Mouse (Mus musculus): Measurements from ENCODE around the gene Ifitm6.
"Not testable (repeated sequence)": the region's sequence is repeated elsewhere in the genome, so short reads cannot be mapped to it uniquely, and the experiment has no call there.

Ifitm6 gene

DNA sequence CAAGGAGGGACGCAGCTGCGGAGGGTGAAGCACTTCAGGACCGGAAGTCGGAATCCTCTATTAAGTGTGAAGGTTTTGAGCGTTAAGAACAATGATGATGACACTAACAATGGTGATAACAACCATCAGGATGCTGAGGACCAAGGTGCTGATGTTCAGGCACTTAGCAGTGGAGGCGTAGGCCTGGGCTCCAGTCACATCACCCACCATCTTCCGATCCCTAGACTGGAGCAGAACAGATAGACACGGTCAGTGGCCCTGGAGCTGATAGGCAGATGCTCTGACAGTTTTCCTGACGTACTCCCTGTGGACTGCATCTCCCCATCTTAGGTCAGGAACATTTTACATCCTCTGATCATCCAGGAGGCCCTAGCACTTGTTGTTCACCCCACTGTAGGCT is 8.1 kb downstream of the Ifitm6 start:
- intact Hi-C loops (cut with DNase I) = loop anchor here (1.0 to 5.0 kb wide), 4 partner anchors 37 to 102 kb away; partner anchors contain the start of genes Gm45717 and Ifitm2

DNA sequence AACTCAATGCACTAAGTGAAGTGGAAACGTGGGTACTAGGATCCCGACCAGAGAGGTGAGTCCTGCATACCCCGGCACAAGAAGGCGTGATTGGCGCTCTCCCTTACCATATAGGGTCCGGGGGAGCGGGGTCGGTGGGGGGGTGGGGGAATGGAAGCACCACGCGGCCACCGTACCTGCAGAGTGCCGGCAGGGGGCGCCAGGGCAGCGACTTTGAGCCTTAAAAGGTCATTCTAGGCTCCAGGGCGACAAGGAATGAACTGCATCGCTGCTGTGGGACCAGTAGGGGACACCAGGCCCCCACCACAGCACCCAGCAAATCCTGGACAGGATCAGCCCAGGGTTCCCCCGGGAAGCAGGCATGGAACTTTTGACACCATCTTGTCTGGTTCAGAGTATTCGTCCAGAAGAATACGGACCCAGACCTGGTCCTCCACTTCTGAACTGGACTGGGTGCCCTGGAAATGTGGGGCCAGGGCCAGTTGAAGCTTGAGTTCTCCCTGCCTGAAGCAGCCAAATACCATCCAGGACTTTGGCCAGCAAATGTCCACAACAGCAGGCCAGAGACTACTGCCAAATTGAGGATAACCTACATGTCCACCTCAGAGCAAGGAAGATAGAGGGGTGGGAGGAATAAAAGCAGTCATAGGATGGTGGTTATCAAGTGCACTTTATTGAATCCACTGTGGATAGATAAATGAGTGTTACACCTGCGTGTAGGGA is 8.6 kb downstream of the Ifitm6 start:
- intact Hi-C loops (cut with DNase I) = loop anchor here (1.0 to 5.0 kb wide), 4 partner anchors 37 to 102 kb away; partner anchors contain the start of genes Gm45717 and Ifitm2

DNA sequence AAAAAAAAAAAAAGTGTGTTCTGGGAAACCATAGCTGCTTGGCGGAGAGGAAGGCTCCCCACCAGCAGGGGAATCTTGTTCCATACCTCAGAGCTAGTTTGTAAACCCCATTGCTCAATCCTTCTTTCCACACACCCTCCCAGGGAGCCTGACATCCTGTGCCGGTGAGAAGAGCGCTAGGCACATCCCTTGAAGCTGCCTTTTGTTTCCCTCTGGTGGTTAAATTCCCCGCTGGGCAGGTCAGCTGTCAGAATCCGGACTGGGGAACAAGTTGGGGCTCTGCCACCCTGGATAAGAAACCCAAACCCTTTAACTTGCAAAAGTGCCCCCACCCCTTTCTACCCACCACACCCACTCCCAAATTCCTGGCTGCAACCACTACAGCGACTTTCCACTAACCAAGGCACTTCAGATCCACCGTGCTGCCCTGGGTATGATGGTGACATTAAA is 9.4 kb downstream of the Ifitm6 start:
- intact Hi-C loops (cut with DNase I) = loop anchor here (5.0 kb wide), 3 partner anchors 36 to 101 kb away; partner anchors contain the start of genes Gm45717 and Ifitm2

DNA sequence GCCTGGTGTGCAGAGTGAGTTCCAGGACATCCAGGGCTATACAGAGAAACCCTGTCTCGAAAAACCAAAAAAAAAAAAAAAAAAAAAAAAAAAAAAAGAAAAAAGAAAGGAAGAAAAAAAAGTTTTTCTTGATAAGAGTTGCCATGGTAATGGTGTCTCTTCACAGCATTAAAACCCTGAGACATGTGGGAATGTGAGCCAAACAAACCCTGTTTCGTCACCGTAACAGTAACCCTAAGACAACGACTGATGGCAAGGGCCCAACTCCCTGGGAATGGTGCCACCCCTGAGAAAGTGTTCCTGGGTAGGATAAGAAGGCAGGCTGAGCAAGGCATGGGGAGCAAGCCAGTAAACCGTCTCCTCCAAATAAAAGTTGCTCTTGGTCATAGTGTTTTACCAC is 10.8 kb downstream of the Ifitm6 start:
- intact Hi-C loops (cut with DNase I) = loop anchor here (5.0 kb wide), 3 partner anchors 35 to 100 kb away; partner anchors contain the start of genes Gm45717 and Ifitm2

DNA sequence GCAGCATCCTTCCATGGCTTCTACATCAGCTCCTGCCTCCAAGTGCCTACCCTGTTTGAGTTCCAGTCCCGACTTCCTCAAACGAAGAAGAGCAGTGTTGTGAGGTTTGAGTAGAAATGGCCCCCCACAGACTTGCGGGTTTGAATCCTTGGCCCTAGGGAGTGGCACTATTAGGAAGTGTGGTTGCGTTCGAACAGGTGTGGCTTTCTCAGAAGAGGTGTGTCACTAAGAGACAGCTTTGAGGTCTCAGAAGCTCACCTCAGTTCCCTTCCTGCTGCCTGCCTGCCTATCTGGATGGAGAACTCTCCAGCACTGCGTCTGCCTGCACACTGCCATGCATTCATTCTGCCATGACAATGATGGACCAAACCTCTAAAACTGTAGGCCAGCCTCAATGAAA is 11.3 kb downstream of the Ifitm6 start:
- intact Hi-C loops (cut with DNase I) = loop anchor here (5.0 kb wide), 3 partner anchors 34 to 99 kb away; partner anchors contain the start of genes Gm45717 and Ifitm2

DNA sequence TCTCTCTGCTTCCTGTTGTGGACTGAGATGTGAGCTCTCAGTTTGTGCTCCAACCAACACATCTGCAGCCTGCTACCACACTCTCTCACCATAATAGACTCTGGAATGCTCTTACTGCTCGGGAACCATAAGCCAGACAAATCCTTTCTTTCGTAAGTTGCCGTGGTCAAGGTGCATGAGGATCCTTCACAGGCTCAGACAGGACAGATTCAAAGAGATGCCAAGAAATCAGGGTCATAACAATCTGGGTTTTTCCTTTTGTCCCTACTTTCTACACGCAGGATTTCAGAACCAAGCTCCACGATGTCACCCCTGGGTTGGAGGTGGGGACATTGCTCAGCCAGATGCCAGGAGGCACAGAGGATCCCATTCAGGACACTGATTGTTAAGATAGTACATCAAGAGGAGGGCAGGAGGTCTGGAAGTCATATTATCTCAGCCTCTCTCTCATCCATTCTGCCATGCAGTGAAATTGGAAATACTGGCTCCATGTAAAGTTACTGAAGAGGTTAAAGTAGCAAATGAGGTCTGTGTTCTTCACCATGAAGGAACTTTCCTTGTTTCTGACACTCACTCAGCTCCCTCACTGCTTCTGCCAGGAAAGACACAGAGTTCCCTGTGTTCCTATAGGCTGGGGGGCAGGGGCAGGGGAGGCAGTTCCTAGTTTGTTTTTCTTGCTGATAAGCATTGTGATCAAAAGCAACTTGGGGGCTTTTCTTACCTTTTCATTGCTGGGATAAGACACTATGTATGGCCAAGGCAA is 14.3 kb downstream of the Ifitm6 start:
- intact Hi-C loops (cut with DNase I) = no loop called here

DNA sequence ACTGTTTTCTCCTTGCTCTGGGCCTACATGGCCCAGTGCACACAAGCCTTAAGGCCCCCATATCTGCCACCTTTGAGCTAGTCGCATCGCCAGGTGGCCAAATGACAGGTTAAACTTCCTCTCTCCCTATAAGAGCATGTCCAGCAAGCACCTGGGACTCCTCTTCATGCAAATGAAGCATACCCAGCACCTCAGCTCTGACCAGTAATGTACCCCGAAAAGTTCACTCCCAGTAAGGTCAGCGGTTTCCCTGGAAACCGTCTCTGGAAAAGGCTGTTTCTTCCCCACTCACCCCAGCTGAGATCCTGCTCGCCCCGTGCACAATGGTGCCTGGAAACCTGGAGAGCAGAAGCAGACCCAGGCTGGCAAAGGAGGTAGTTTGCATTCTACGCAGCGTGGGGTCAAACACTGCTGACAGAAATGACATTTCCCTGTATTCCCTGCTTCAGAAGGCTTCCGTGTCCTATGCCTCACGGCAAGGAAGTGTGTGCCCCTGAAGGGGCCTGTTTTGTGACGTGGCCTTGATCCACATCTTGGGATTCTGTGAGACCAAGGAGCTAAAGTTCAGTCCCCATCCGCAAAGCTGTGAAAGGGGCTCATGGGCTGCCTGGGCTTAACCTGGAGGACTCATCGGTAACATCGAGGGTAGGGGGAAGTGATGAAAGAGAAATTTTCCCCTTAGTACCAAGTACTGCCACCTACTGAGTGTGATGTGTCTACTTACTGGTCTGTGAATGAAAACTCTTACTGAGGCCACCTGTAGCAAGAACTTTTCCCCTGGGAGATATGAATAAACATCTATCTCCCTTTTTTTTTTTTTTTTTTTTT is 16.6 kb downstream of the Ifitm6 start:
- intact Hi-C loops (cut with DNase I) = no loop called here

DNA sequence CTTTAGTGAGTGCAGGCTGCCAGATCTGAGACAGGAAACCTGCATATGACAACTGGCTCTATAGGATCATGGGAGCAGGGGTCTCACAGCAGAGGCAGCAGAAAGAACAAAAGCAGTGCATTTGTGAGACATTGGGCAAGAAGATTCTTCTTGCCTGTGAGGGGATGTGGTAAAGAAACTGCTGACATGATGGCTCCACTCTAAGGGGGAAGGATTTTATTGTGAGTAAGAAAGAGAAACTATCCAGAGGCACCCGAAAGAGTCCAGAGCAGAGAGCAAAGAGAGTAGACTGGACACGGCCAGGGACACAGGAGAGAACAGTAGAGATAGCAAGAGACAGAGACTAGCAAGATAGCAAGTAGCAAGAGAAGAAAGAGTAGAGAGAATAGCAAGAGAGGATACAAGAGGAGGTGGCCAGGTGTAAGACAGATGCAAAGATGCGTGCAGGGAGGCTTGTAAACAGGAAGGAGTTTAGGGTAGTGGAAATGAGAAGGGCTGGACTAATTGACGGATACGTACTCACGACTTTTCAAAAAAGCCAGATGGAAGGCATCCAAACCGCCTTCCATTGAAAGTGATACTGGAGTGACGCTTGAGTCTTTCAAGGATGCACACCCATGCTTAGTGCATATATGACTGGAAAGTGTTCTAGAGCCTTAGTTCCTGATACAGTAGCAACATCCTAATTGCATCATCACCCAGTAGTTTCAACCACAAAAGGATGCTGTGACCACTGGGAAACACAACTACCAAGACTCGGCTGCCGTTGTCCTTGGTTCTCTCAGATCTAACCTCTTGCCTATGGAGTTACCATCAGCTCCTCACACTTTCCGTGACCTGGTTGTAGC is 18.6 kb downstream of the Ifitm6 start:
- intact Hi-C loops (cut with DNase I) = no loop called here

DNA sequence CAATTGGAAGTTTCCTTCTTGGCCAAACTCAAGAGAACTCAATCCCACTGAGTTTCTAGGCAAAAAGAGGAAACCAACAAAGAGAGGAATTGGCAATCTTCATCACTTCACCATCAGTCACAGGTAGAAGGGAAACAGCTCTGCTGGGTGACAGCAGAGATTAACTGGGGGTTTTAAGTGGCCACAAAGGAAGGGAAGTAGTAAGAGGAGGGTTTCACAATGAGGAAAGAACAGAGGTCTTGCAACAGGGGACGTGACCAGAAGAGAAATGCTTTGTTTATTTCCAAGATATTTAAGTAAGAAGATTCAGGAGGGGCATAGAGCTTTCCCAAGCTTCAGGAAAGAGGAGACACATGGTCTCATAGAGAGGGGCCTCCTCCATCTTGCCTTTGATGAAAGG is 19.9 kb downstream of the Ifitm6 start:
- intact Hi-C loops (cut with DNase I) = no loop called here

DNA sequence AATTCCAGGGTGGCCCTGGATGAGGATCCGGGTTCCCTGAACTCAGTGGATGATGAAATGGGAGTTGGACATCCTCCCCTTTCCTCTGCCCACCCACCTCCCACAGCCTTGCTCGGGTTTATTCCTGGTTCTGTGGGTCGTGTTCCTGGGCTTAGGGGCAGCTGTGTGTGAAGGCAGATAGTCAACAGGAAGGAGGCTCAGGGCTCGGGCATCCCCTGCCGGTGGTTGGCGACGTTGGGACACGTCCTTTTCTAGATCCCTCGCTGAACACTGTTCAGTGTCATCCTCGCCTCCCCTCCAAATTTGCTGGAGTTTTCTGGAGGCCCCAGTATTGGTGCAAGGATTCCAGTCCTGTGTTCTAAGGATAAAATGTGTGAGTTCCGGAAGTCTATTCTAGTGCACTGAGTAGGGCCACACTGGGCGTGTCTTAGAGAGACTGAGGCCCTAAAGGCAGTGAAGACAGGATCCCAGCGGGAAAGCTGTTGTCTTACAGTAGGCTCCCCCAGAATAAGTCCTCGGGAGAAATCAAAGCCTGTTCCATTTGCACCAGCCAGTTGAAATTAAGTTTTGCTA is 26.5 kb downstream of the Ifitm6 start:
- intact Hi-C loops (cut with DNase I) = no loop called here

DNA sequence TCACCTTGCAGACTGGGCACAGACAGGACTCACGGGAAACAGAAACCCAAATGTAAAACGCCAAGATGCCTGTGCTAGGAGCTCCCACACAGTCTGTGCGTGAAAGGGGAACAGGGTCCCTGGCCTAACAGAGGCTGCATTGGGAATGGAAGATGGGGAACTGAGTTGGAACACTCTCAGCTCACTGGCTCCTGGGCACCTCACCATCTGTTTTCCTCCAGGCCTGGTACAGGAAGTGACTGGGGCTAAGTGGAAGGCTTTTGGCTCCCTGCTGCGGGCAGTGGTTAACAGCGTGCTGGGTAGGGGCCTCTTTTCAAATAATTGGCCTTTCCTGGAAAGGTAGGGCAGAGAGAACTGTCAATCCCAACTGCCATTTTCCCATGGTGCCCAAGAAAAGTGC is 27.1 kb downstream of the Ifitm6 start:
- intact Hi-C loops (cut with DNase I) = no loop called here

DNA sequence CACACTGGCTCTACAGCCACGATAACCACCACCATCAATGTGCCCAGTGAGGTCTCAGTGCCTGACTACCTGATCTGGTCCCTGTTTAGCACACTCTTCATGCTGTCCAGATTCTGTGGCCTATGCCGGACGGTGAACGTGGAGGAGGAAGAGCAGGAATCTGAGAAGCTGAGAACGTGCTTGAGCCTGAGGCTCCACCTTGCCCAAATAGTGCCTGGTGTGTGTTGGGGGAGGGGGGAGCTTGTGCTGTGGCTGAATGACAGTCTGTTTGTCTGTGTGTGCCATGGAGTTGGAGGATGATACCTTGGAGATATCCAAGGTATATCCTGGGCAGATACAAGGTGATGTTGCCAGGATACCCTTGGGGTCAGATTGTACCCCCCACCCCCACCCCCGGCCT is 27.5 kb downstream of the Ifitm6 start:
- intact Hi-C loops (cut with DNase I) = no loop called here

DNA sequence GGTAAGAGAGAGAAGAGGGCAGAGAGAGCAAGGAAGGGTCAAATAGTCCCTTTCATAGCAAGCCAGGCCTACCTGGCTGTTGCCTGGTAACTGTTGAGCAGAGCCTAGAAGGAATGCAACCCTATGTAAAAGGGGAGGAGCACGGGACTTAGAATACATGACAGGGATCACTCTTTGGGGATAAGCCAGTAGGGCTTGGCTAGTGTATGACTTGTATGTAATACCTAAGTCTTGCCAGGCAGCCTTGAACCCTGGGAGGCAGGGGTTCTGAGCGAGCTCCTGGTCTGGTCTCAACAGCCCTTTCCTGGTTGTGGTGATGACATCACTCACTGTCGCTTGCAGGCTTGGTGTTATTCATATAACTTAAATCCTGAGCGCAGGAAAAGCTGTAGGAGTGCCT is 28.7 kb downstream of the Ifitm6 start:
- intact Hi-C loops (cut with DNase I) = no loop called here

DNA sequence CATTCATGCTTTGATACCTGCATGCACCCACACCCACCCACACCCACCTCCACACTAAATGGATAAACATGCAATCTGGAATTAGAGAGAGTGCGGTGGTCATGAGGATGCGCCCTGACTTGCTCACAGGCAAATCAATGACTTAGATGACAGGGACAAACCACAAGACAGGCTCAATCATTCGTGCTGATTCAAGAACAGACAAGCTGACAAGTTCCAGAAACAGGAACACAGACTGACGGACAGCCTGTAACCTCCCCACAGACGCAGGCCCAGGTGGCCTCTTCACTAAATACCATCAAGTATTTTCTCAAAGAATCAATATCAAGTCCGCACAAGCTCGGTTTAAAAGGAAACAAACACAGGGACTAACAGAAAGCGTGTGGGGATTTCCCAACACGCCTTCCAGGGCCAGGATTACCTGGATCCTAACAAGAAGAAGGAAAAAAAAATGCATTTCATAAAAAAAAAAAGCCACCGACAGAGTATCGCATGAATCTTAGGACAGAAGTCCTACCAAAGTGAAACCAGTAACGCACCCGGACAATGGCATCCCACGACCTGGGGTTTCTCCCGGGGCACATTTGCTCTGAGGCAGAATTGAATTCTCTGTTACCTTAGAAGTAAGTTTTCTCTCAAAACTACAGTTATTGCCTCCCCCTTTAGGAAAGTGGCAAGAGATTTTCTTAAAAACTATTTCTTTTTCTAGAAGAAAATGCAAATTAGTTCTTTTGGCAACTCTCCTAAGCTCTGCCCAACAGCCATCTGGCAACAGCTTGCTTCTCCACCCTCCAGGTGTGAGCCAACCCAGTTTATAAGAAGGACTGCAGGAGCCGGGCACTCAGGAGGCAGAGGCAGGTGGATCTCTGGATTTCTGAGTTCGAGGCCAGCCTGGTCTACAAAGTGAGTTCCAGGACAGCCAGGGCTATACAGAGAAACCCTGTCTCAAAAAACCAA is 30.3 kb downstream of the Ifitm6 start:
- intact Hi-C loops (cut with DNase I) = no loop called here

DNA sequence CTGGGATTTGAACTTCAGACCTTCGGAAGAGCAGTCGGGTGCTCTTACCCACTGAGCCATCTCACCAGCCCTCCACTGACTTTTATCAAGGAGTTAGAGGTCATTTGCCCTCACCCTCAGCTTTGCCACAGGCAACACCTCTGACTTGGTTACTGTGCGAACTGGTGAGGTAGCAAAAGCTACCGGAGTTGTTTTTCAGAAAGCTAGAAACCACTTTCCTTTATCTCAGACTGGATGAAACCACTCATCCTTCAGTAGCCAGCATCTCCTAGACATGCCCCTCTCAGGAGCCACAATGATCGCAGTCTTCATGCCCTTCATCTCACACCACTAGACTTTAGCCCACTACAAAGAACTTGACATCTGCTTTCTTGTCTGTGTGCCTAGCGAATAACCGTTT is 34.8 kb downstream of the Ifitm6 start:
- intact Hi-C loops (cut with DNase I) = no loop called here

DNA sequence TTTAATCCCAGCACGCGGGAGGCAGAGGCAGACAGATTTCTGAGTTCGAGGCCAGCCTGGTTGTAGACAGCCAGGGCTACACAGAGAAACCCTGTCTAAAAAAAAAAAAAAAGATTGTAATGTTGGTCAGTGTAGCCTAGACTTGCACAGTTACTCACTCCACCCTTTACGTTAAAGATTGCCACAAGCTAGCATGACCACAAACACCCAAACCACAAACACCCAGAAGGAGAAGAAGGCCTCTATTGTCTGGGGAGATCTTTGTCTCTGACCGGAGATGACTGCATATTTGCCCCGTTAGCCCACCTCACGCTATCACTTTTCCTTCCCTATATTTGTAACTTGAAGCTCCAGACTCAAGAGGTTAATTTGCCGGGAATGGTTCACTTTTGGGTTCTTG is 36.0 kb downstream of the Ifitm6 start:
- intact Hi-C loops (cut with DNase I) = no loop called here

DNA sequence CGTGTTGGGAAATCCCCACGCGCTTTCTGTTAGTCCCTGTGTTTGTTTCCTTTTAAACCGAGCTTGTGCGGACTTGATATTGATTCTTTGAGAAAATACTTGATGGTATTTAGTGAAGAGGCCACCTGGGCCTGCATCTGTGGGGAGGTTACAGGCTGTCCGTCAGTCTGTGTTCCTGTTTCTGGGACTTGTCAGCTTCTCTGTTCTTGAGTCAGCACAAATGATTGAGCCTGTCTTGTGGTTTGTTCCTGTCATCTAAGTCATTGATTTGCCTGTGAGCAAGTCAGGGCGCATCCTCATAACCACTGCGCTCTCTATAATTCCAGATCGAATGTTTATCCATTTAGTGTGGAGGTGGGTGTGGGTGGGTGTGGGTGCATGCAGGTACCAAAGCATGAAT is 41.0 kb downstream of the Ifitm6 start:
- intact Hi-C loops (cut with DNase I) = not testable (repeated sequence)

DNA sequence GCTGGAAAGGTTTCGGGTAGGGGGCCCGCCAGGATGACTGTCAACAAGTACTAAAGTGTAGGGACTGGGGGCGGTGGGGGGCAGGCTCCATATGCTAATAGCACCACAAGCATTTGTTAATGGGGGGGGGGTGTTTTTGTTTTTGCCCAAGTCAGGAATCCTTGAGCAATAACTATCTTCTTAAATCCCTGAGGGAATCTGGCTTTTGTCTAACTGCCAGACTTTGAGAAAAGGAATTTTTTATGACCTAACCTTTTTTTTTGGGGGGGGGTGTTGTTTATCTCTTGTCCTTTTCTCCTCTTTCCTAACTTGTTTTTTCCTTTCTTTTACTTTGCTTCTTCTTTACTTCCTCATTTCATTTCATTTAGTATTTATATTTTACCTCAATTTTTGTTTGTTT is 42.3 kb downstream of the Ifitm6 start:
- intact Hi-C loops (cut with DNase I) = no loop called here

DNA sequence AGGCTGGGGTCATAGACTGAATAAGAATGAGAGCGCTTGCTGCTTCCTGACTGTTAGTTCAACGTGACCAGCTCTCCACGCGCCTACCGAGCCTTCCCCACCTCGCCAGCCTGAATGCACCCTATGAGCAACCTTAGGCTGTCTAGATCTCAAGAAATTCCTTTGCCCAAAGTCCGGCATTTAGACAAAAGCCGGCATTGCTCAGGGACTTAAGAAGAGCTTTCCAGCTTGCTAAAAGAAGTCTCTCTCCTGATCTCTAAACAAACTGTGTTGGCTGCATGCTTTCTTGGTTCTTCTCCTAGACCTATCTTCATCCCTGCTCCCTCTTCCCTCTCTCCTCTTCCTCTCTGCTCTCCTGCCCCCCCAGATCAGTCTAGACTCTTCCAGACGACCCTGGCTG is 42.8 kb downstream of the Ifitm6 start:
- intact Hi-C loops (cut with DNase I) = loop anchor here (5.0 kb wide), 1 partner anchor 32 kb away; no protein-coding TSS in a partner anchor
